Mouse (Mus musculus) limb, embryonic 15.5 days (tissue): Measurements from ENCODE around the gene Ros1. TPM values are rescaled to one million over a fixed set of nuclear protein-coding genes. Genes with fewer than 3 reads are reported as not detected.

Source experiments
- ATAC-seq: fragments of 200-750 bp; cut with Nextera tagmentation; 2 replicates; pipeline ENCODE4 v1.8.0; 2017; ENCODE audit warnings: low read depth, moderate TSS enrichment; ENCODE audit not compliant: insufficient number of reproducible peaks, low FRiP score, low TSS enrichment
- H3K27ac ChIP-seq: fragments of 300-500 bp; sonication (generic); 2 replicates; pipeline ENCODE4 v1.5.1; 2015; ENCODE audit warnings: moderate library complexity, mild to moderate bottlenecking, inconsistent platforms
- H3K27me3 ChIP-seq: fragments of 300-500 bp; sonication (generic); 2 replicates; pipeline ENCODE4 v1.6.1; 2015; ENCODE audit warnings: inconsistent platforms
- H3K36me3 ChIP-seq: fragments of 300-500 bp; sonication (generic); 2 replicates; pipeline ENCODE4 v1.6.1; 2015; ENCODE audit warnings: inconsistent platforms
- H3K4me1 ChIP-seq: fragments of 300-500 bp; sonication (generic); 2 replicates; pipeline ENCODE4 v1.6.1; 2015; ENCODE audit warnings: inconsistent platforms
- H3K4me2 ChIP-seq: fragments of 300-500 bp; sonication (generic); 2 replicates; pipeline ENCODE4 v1.6.1; 2015; ENCODE audit warnings: mild to moderate bottlenecking, inconsistent platforms
- H3K4me3 ChIP-seq: fragments of 300-500 bp; sonication (generic); 2 replicates; pipeline ENCODE4 v1.5.1; 2015; ENCODE audit warnings: mild to moderate bottlenecking, inconsistent platforms
- H3K9ac ChIP-seq: fragments of 300-500 bp; sonication (generic); 2 replicates; pipeline ENCODE4 v1.6.1; 2015; ENCODE audit warnings: inconsistent platforms
- H3K9me3 ChIP-seq: fragments of 300-500 bp; sonication (generic); 2 replicates; pipeline ENCODE4 v1.6.1; 2016; ENCODE audit warnings: inconsistent platforms
- WGBS: fragments of 180-500 bp; shearing (Covaris S2); methylation state at CpG from one replicate; pipeline ENCODE4 v1.1.7; 2015; 5-methylcytosine and 5-hydroxymethylcytosine counted together
- polyA plus RNA-seq: library from polyadenylated mRNA; unstranded; fragments of >200 nt; fragmentation: Nextera tagmentation; extraction: Ambion mirVana; gene quantifications from 2 replicates; pipeline ENCODE4 v1.2.1, GENCODE M21; 2015

The Ros1 gene
- polyA plus RNA-seq, 1 experiment from 2014 or later, result 0.05 TPM

DNA sequence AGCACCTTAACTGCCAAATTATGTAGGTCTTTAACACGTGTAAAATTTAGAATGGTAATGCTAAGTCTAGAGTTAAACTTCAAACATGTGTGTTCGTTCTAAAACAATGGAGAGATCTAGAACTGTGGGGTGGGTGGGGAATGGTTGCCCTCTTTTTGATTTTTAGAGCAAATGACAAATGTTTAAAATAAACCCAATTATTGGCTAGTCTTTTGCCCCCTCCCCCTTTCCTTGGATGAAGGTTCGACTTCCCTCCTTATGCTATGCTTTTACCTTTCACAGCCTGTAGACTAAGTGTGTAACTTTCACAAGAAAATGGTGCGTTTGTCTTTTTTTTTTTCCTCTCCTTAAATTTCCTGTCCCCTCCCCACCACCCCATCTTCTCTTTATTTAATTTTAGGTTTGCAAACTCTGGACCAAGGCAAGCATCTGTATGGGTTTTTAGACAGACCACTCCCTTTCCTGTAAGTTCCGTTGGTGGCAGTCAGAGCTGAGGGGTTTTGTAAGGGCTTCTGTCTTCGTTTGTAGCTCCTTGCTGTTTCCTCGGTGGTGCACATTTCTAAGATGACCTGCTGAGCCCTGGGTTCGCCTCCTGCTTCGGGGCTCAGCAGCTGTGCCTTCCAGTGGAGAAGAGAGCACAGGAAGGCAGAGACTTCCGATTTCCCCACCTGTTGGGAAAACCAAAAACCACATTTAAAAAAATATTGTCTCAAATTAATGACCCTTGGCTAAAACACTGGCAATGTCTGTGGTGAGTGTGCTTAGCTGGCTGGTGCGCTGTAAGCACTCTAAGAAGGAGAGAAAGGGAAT, 166.3 kb downstream of the Ros1 start:
- WGBS, result 3% methylated on average over 11 of the region's 11 CpGs
- H3K27ac ChIP-seq, result no peak overlapping the region
- H3K4me2 ChIP-seq, result no peak overlapping the region
- H3K9ac ChIP-seq, result no peak overlapping the region
- no peaks in the 10 kb centered on the region for H3K9me3 ChIP-seq
- peaks cover 77% of the 10 kb centered on the region for H3K27me3 ChIP-seq
- H3K36me3 ChIP-seq, result no peaks in the 10 kb centered on the region
- ATAC-seq, result no peak
- H3K4me3 ChIP-seq, result no peak overlapping the region
- H3K4me1 ChIP-seq, result peaks cover 12% of the 10 kb centered on the region

DNA sequence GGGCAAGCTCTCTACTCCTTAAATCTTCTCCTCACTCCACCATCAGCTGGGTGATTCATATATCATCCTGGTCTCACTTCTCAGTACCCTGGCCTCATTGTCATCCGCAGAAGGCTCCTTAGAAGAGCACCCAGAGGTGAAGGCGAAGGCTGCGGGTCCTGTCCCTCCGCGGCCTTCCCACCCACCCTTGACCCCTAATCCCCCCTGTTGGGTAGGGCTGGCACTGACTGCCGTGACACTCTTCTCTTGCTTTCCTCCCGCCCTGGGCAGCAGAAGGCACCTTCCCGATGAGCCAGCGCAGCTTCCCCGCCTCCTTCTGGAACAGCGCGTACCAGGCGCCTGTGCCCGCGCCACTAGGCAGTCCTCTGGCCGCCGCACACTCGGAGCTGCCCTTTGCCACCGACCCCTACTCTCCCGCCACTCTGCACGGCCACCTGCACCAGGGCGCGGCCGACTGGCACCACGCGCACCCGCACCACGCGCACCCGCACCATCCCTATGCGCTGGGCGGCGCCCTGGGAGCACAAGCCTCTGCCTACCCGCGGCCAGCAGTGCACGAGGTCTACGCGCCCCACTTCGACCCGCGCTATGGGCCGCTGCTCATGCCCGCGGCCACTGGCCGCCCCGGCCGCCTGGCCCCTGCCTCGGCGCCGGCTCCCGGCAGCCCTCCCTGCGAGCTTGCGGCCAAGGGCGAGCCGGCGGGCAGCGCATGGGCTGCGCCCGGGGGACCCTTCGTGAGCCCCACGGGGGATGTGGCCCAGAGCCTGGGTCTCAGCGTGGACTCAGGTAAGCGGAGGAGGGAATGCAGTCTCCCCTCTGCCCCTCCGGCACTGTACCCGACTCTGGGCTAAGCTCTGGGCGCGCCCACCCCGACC, 167.6 kb downstream of the Ros1 start:
- WGBS, result 3% methylated on average over 65 of the region's 68 CpGs
- Histone ChIP-seq H3K36me3 (no peaks in the 10 kb centered on the region), H3K9ac (no peak overlapping the region), H3K27me3 (peaks cover 89% of the 10 kb centered on the region), H3K4me1 (peaks cover 22% of the 10 kb centered on the region), H3K4me2 (peak overlapping the region; percentile 63), H3K27ac (no peak overlapping the region), H3K9me3 (no peaks in the 10 kb centered on the region), H3K4me3 (peak overlapping the region; percentile 39)
- peak; percentile 20; the same call in 1 of the 2 replicates for ATAC-seq

DNA sequence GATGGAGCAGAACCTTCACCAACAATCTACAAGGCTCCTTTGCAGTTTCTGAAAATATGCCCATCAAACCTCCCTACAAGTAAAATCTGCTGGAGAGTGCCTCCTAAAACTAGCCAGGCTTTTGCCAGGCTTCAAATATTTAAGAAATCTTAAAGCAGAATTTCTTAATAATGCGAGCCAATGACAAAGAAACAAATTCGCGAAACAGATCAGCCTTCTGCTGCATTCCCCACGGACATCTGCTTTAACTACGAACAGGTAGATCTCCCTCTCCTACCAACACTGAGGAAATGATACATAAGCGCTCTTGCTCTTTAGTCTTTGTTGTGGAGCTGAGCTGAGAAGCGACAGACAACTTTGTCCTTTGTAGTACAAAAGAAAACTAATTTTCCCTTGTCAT, 169.2 kb downstream of the Ros1 start:
- H3K27ac ChIP-seq, result no peak overlapping the region
- H3K9me3 ChIP-seq, result no peaks in the 10 kb centered on the region
- no peak overlapping the region for H3K9ac ChIP-seq
- H3K4me1 ChIP-seq, result peaks cover 23% of the 10 kb centered on the region
- no peak for ATAC-seq
- H3K27me3 ChIP-seq, result peaks cover 88% of the 10 kb centered on the region
- no peak overlapping the region for H3K4me2 ChIP-seq
- H3K36me3 ChIP-seq, result no peaks in the 10 kb centered on the region
- 9% methylated on average over 7 of the region's 7 CpGs for WGBS
- H3K4me3 ChIP-seq, result no peak overlapping the region

DNA sequence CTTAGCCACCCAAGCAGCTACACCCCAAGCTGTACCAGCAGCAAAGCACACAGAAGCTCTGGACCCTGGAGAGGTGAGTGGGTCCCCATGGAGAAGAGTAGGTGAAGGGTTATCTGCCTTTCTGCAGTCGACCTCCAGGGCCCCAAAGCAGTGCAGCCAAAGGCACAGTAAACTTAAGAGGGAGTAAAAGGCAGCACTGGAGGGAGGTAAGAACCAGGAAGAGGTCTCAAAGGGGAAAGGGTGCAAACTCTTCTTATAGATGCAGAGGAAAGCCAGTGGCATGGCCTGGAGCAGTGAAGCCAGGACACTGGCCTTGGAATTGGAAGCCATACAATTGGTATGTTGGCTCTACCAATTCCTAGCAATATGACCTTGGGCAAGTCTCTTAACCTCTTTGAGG, 169.8 kb downstream of the Ros1 start:
- H3K4me3 ChIP-seq, result peak overlapping the region; percentile 10
- ATAC-seq, result no peak
- H3K9ac ChIP-seq, result no peak overlapping the region
- 0% methylated on average over 1 of the region's 1 CpGs for WGBS
- H3K36me3 ChIP-seq, result no peaks in the 10 kb centered on the region
- H3K27ac ChIP-seq, result no peak overlapping the region
- H3K27me3 ChIP-seq, result peaks cover 90% of the 10 kb centered on the region
- H3K4me1 ChIP-seq, result peaks cover 23% of the 10 kb centered on the region
- H3K4me2 ChIP-seq, result no peak overlapping the region
- H3K9me3 ChIP-seq, result no peaks in the 10 kb centered on the region

DNA sequence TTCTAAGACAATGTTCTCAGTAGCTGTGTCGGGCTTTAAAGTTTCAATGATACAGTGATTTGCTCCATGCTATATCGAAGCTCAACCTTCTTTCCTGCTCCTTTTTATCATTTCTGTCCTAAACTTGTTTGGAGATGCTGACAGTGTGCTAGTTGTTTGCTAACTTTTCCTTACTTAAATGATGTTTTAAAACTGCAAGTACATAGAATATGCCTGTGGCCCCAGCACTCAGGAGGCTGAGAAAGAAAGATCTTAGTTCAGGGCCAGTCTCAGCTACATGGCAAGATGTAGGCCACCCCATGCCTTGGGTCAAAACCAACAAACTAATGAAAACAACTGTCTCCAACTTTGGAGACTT, 171.0 kb downstream of the Ros1 start:
- no peak for ATAC-seq
- Histone ChIP-seq H3K4me3 (peak overlapping the region; percentile 50), H3K4me2 (no peak overlapping the region), H3K9me3 (no peaks in the 10 kb centered on the region), H3K36me3 (no peaks in the 10 kb centered on the region), H3K27me3 (peaks cover 89% of the 10 kb centered on the region), H3K27ac (no peak overlapping the region), H3K9ac (no peak overlapping the region), H3K4me1 (peaks cover 21% of the 10 kb centered on the region)
- WGBS, result 16% methylated on average over 2 of the region's 2 CpGs

DNA sequence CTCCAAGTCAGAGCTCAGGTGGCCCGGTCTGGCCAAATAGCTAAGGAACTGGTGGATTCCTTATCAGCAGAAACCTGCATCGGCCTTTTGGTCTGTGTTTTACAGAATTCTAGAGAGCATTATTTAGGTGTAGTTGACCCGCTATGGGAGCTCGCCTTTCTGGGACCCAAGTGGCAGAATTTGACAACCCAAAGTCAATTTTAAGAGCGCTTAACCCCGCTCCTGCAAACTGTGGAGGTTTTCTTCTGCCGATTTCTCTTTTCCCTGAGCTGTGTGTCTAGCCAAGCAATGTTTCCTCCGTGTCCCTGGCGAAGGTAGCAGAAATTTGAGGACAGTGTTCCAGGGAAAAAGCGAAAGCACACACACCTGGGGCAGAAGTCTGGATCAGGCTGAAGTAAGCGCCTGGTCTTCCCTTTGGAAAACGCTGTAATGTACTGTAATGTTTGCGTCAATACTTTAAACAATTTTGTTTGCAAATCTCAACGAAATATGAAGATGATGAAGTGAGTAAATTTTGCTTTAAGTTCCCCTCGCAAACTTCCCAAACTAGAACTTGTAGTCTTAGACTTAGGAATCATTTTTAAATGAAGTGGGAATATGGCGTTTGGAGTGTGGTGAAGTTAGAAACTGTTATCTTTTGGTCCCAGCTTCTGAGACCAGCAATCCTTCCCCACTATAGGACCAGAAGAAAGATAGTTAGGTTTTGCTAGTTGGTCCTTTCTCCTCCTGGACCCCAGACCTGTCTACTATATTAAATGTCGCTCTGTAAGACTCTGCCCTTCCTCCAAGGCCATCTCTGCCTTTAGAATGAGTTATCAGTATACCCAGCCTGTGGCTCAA, 171.6 kb downstream of the Ros1 start:
- no peak for ATAC-seq
- Histone ChIP-seq H3K27ac (no peak overlapping the region), H3K9me3 (no peaks in the 10 kb centered on the region), H3K9ac (no peak overlapping the region), H3K4me1 (peaks cover 21% of the 10 kb centered on the region), H3K4me2 (peak overlapping the region; percentile 94), H3K4me3 (peak overlapping the region; percentile 50), H3K36me3 (no peaks in the 10 kb centered on the region), H3K27me3 (peaks cover 89% of the 10 kb centered on the region)
- 5% methylated on average over 17 of the region's 17 CpGs for WGBS

DNA sequence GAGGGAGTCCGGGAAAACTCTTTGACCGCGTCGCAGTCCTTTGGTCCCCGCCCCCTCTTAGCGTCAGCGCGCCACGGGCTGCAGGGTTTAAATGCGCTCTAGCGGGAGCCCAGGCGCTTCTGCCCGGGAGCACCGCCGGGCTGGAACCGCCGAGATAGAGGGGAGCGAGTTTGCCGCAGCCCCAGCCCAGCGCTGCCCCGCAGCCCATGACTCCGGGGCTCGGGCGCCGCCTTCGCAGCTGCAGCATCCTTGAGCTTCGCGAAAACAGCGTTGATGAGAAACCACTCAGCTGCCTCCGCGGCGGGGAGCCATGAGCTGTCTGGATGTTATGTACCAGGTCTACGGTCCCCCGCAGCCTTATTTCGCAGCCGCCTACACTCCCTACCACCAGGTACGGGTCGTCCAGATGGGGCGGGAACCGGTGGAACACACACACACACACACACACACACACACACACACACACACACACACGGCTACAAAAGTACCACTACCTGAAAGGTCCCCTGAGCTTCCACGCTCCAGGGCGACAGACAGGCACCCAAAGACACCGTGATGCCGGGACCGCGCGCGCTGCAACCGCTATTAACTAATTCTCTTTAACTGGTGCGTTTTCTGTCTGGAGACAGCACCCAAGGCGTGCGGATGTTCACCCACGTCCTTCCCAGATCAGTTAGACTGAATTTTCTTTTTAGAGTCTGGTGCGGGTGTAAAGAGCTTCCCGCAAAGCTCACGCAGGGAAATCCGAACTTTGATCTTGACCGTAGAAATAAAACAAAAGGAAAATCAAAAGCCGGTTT, 172.4 kb downstream of the Ros1 start, which contains the start of gene Vgll2:
Gene Vgll2 (plus strand): TSS at position 90 of the 800 bp plus-strand sequence.
- Histone ChIP-seq H3K4me1 (peaks cover 17% of the 10 kb centered on the region), H3K9me3 (no peaks in the 10 kb centered on the region), H3K27me3 (peaks cover 83% of the 10 kb centered on the region), H3K4me2 (peak within 1 kb of the TSS; percentile 94), H3K36me3 (no peaks in the 10 kb centered on the region), H3K4me3 (peak within 1 kb of the TSS; percentile 50), H3K27ac (no peak within 1 kb of the TSS), H3K9ac (no peak within 1 kb of the TSS)
- WGBS, result under 1% methylated on average over 60 of the region's 60 CpGs
- peak; percentile 48; the same call in 1 of the 2 replicates for ATAC-seq

DNA sequence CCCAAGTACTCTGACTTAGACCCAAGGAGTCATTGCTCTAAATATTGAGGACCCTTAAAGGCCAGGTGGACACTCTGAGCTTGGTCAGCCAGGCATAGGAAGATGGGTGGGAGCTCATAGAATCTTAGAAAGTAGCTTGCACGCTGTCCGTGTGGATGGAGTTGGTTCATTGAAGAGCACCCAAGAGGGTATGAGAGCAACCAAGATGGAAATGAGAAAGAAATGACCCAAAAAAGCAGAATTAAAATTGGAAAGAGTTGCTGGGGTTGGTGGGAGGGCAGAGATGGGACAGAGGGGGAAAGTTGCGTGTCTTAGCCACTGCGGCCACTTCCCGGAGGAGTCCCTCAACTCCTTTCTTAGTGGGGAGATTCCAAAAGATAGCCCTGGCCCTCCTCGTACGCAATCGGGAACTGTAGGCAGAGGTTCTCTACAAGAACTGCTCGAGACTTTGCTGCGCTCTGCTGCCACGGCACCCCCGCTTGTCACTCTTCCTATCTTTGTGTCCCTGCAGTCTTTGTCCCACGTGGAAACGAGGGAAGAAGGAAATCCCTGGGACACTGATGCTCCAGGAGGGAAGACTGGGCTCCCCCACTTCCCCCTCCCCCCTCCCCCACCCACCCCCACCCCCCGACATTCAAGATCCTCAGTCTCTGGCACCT, 173.2 kb downstream of the Ros1 start:
- no peaks in the 10 kb centered on the region for H3K9me3 ChIP-seq
- H3K27ac ChIP-seq, result no peak overlapping the region
- H3K27me3 ChIP-seq, result peaks cover 75% of the 10 kb centered on the region
- peak overlapping the region; percentile 94 for H3K4me2 ChIP-seq
- peak overlapping the region; percentile 50 for H3K4me3 ChIP-seq
- no peak overlapping the region for H3K9ac ChIP-seq
- 0 out of 2 replicates have a peak, but pooled peaks have one; percentile 30 for ATAC-seq
- WGBS, result 2% methylated on average over 14 of the region's 15 CpGs
- no peaks in the 10 kb centered on the region for H3K36me3 ChIP-seq
- H3K4me1 ChIP-seq, result peaks cover 11% of the 10 kb centered on the region

DNA sequence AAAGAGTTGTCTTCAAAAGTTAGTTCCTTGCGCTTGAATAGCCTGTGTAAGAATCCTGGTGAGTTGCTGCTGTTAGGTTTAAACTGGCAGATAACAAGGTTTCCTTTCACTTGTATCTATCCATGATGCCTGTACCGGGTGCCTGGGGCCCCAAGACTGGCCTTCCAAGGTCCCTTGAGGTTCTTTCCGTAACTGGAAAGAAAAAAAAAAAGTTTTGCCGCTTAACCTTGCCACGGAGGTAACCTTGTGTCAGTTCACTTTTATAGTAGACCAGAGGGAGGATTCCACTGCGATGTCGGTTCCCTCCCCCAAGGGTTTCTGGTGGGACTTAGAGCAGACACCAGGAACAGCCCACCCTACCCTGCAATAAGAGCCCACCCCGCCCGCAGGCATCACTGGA, 173.8 kb downstream of the Ros1 start:
- Histone ChIP-seq H3K4me3 (no peak overlapping the region), H3K27me3 (peaks cover 72% of the 10 kb centered on the region), H3K36me3 (no peaks in the 10 kb centered on the region), H3K27ac (no peak overlapping the region), H3K9me3 (no peaks in the 10 kb centered on the region), H3K4me2 (no peak overlapping the region), H3K4me1 (peaks cover 11% of the 10 kb centered on the region), H3K9ac (no peak overlapping the region)
- WGBS, result 4% methylated on average over 9 of the region's 9 CpGs
- no peak for ATAC-seq

DNA sequence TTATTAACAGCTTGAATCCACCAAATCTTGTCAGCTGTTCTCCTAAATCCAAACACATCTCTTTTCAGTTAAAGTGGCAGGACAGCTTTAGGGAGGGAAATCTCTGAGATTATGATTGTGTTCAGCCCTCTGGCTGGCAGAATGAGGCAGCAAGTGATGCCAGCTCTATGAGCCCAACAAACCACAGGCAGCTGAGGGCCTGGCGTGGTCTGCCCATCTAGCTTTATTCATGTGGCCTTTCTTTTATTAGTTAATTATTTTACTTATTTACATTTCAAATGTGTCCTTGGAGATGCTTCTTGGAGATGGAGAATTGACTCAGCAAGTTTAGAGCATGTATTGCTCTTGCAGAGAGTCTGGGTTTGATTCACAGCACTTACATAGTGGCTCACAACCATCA, 176.6 kb downstream of the Ros1 start:
- Histone ChIP-seq H3K27me3 (peaks cover 46% of the 10 kb centered on the region), H3K9ac (no peak overlapping the region), H3K36me3 (no peaks in the 10 kb centered on the region), H3K4me1 (peaks cover 11% of the 10 kb centered on the region), H3K4me3 (no peak overlapping the region), H3K27ac (no peak overlapping the region), H3K9me3 (no peaks in the 10 kb centered on the region), H3K4me2 (no peak overlapping the region)
- ATAC-seq, result no peak
- WGBS, result 57% methylated on average over 1 of the region's 1 CpGs
